Mouse (Mus musculus): ENCODE measurements around the gene Rasa2.
"Not testable (repeated sequence)": the region's sequence is repeated elsewhere in the genome, so short reads cannot be mapped to it uniquely, and the experiment has no call there.

Gene Rasa2

GRCm38 (mm10) chr9:96583076-96583475 lies 48.3 kb downstream of the Rasa2 start:
- no peak for DNase-seq

GRCm38 (mm10) chr9:96578190-96578589 lies 53.2 kb downstream of the Rasa2 start:
- no peak for DNase-seq

- DNase-seq = no peak
Measured at GRCm38 (mm10) chr9:96577674-96578073, 53.7 kb downstream of the Rasa2 start.

GRCm38 (mm10) chr9:96573252-96573651 lies 58.2 kb downstream of the Rasa2 start:
- peak in 1 of 2 experiments; percentile 50 for DNase-seq

GRCm38 (mm10) chr9:96572754-96573153 lies 58.7 kb downstream of the Rasa2 start:
- DNase-seq = no peak

- no peak for DNase-seq
Measured at GRCm38 (mm10) chr9:96566470-96566996, 64.9 kb downstream of the Rasa2 start.

GRCm38 (mm10) chr9:96563501-96563900 lies 67.9 kb downstream of the Rasa2 start:
- no peak for DNase-seq

GRCm38 (mm10) chr9:96559148-96559547 lies 72.3 kb downstream of the Rasa2 start:
- DNase-seq = no peak

GRCm38 (mm10) chr9:96558594-96558993 lies 72.8 kb downstream of the Rasa2 start:
- DNase-seq = no peak

GRCm38 (mm10) chr9:96554095-96554494 lies 77.3 kb downstream of the Rasa2 start:
- DNase-seq = peak; percentile 40 to 46

GRCm38 (mm10) chr9:96545410-96545809 lies 86.0 kb downstream of the Rasa2 start:
- no peak for DNase-seq

GRCm38 (mm10) chr9:96543643-96544640 lies 87.5 kb downstream of the Rasa2 start:
- DNase-seq = peak; percentile 82

GRCm38 (mm10) chr9:96538916-96539315 lies 92.5 kb downstream of the Rasa2 start:
- DNase-seq = no peak

- DNase-seq = no peak
Measured at GRCm38 (mm10) chr9:96537615-96537919, 93.8 kb downstream of the Rasa2 start.

- DNase-seq = peak; percentile 48 to 61
Measured at GRCm38 (mm10) chr9:96536895-96537614, 94.4 kb downstream of the Rasa2 start.

GRCm38 (mm10) chr9:96536093-96536492 lies 95.3 kb downstream of the Rasa2 start:
- not testable (repeated sequence) for DNase-seq

GRCm38 (mm10) chr9:96535431-96535830 lies 96.0 kb downstream of the Rasa2 start:
- DNase-seq = peak in 1 of 2 experiments; percentile 14

GRCm38 (mm10) chr9:96534256-96534655 lies 97.2 kb downstream of the Rasa2 start:
- DNase-seq = no peak

GRCm38 (mm10) chr9:96533476-96533875 lies 97.9 kb downstream of the Rasa2 start:
- DNase-seq = no peak

GRCm38 (mm10) chr9:96532531-96532930 lies 98.9 kb downstream of the Rasa2 start:
- DNase-seq = no peak

- peak; percentile 65 to 67 for DNase-seq
Measured at GRCm38 (mm10) chr9:96530674-96531081, 100.7 kb downstream of the Rasa2 start.

GRCm38 (mm10) chr9:96529961-96530673 lies 101.3 kb downstream of the Rasa2 start:
- DNase-seq = peak; percentile 57 to 66

- DNase-seq = no peak
Measured at GRCm38 (mm10) chr9:96526011-96526410, 105.4 kb downstream of the Rasa2 start.
